Mouse (Mus musculus) kidney, adult 11 months (tissue): Measurements from ENCODE around the gene Rdm1.

ENCODE experiments used
- DNase-seq: peaks from one replicate; pipeline ENCODE4 v3.0.0; 2022

The Rdm1 gene

DNA sequence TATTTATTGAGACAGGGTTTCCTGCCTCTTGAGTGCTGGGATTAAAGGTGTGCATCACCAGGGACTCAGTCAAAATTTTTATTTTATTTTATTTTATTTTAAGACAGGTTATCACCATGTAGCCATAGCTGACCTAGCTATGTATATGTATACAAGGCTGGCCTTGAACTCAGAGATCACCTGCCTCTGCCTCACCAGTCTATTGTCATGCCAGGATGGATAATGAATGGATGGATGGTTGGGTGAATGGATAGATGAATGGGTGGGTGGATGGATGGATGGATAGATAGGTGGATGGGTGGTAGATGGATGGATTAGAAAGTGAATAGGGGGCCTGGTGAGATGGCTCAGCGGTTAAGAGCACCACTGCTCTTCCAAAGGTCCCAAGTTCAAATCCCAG is 55.0 kb downstream of the Rdm1 start:
- no peak for DNase-seq

DNA sequence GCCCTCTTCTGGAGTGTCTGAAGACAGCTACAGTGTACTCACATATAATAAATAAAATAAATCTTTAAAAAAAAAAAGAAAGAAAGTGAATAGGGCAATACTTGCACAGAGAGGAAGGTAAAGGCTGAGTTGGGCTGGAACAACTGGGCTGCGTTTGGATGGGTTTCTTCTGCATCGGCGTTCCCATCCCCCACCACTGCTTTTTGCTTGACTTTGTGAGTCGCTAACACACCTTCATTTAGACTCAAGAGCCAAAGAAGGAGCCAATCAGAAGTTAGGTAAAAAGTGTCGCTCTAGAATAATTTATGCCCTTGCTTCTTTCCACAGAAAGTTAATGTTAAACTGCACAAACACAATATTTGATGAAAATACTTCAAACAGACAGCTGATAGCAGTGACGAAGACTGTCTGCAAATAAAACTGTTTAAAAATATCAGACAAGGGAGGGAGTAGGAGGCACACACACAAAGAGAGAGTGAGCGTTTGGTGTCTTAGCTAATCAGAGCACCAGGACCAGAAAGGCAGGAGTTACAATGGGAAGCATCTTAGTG is 55.5 kb downstream of the Rdm1 start:
- no peak for DNase-seq
